Mouse (Mus musculus): ENCODE data around the gene Calhm2.
"Not testable (repeated sequence)": the region's sequence is repeated elsewhere in the genome, so short reads cannot be mapped to it uniquely, and the experiment has no call there.

GRCm38 (mm10) chr19:47139611-47140010 lies 1.5 kb upstream of the Calhm2 start:
- not testable (repeated sequence) for TF ChIP-seq CTCF, POLR2A (IDR thresholded peaks at IDR 0.05; ENCODE audit: extremely low read depth, insufficient read depth, low read length)

All from cortical plate, adult 2 months (tissue).